In the genomic region with DNA sequence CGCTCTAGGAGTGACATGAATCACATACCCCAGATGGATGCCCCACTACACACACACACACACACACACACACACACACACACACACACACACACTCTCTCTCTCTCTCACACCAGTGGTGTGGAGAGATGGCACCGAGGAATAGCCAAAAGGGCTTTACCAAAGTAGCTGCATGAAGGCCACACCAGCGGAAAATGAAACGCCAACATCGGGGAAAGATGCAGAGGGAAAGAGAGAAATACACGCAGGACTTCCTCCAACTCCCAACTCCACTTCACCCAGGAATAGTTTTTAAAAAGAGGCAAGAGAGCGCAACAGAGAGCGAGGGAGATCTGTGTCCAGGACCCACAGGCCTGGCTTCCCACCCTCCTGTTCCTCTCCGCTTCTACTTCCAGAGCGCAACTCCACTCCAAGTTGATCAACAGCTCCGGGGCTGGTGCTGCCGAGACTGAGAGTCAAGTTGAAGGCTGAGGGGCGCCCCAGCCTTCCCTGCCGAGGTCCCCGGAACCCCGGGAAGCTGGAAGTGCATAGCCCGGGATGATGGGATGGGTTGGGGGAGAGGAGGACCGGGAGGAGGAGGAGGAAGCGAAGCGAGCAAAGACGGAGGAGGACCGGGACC, we compare ENCODE assay signal across 8 mouse cellular contexts.
DNase-seq lines count a peak whose midpoint lies in the region; ATAC-seq and TF ChIP-seq lines count a peak whose summit lies in the region.

No protein-coding gene starts in this region.

- H3K27me3 ChIP-seq in forebrain, postnatal 0 days (ENCODE audit: insufficient read depth, low read length): no peaks in the 10 kb centered on the region
- no peaks in the 10 kb centered on the region for H3K27me3 ChIP-seq in liver, postnatal 0 days (ENCODE audit: insufficient read depth, low read length)

- peak overlapping the region; percentile 75 for H3K9ac ChIP-seq in forebrain, postnatal 0 days
- H3K9ac ChIP-seq in liver, postnatal 0 days (replicated peaks): peak overlapping the region; percentile 77

- peak overlapping the region; percentile 91 for H3K27ac ChIP-seq in forebrain, postnatal 0 days (ENCODE audit: low read depth, low read length)
- H3K27ac ChIP-seq in liver, postnatal 0 days (ENCODE audit: low read depth): peak overlapping the region; percentile 80

- DNase-seq in embryo, embryonic 10 days (ENCODE audit: low spot score): peak; percentile 69
- no peak for DNase-seq in embryo, embryonic 10.5 days (ENCODE audit: low spot score)
- peak; percentile 29 for DNase-seq in ovary, postnatal 10 days (ENCODE audit: low spot score)
- DNase-seq in ovary, adult 18-20 months (ENCODE audit: low spot score): no peak
- DNase-seq in forebrain, postnatal 0 days: peak; percentile 66
- no peak for DNase-seq in liver, postnatal 0 days
- DNase-seq in thymus, postnatal 36 days: no peak

- peak overlapping the region; percentile 69 for H3K4me3 ChIP-seq in forebrain, postnatal 0 days (ENCODE audit: low read depth, low read length)
- H3K4me3 ChIP-seq in liver, postnatal 0 days (ENCODE audit: low read depth, low read length): peak overlapping the region; percentile 67

- H3K4me1 ChIP-seq in forebrain, postnatal 0 days (ENCODE audit: insufficient read depth): no peaks in the 10 kb centered on the region
- peaks cover 47% of the 10 kb centered on the region for H3K4me1 ChIP-seq in liver, postnatal 0 days (ENCODE audit: insufficient read depth)

- WGBS in forebrain, postnatal 0 days: 2% methylated on average over 21 of the region's 22 CpGs
- 2% methylated on average over 19 of the region's 22 CpGs for WGBS in liver, postnatal 0 days (ENCODE audit: insufficient replicate concordance)

- TF ChIP-seq CTCF in forebrain, postnatal 0 days (IDR thresholded peaks at IDR 0.05; ENCODE audit: low read depth): no peak
- TF ChIP-seq CTCF in liver, postnatal 0 days (IDR thresholded peaks at IDR 0.05; ENCODE audit: low read depth): no peak

- no peaks in the 10 kb centered on the region for H3K36me3 ChIP-seq in forebrain, postnatal 0 days (ENCODE audit: insufficient read depth)
- no peaks in the 10 kb centered on the region for H3K36me3 ChIP-seq in liver, postnatal 0 days (replicated peaks; ENCODE audit: insufficient read depth, low read length)

- H3K9me3 ChIP-seq in forebrain, postnatal 0 days (ENCODE audit: low read length): no peaks in the 10 kb centered on the region
- H3K9me3 ChIP-seq in liver, postnatal 0 days (ENCODE audit: low read length): no peaks in the 10 kb centered on the region

- H3K4me2 ChIP-seq in forebrain, postnatal 0 days (ENCODE audit: low read depth): peak overlapping the region; percentile 88
- H3K4me2 ChIP-seq in liver, postnatal 0 days (ENCODE audit: low read depth, low read length): peak overlapping the region; percentile 83

- ATAC-seq in forebrain, postnatal 0 days: no peak; the same call in 1 of the 2 replicates
- peak; percentile 30 for ATAC-seq in liver, postnatal 0 days
- ATAC-seq in megakaryocyte-erythroid progenitor cell, adult 5-6 weeks (replicated peaks; ENCODE audit: low FRiP score, low TSS enrichment, poor library complexity, severe bottlenecking): no peak

- TF ChIP-seq EP300 in liver, postnatal 0 days (IDR thresholded peaks at IDR 0.05; ENCODE audit: low read depth): no peak

Comparison
In these comparisons a context has a peak if more than half of its experiments do, and no peak if none do; other contexts are left out.
1. DNase-seq: peak in embryo, embryonic 10 days (single experiment), ovary, postnatal 10 days (single experiment) and forebrain, postnatal 0 days (single experiment); none in embryo, embryonic 10.5 days (single experiment), ovary, adult 18-20 months (single experiment), liver, postnatal 0 days (single experiment) and thymus, postnatal 36 days (0 of 2).